Mouse (Mus musculus) kidney, adult 2 months (tissue): ENCODE measurements around the gene Diaph2. TPM values are rescaled to one million over a fixed set of nuclear protein-coding genes. Genes with fewer than 3 reads are reported as not detected.

Experiments
- DNase-seq: peaks from one replicate; pipeline ENCODE4 v3.0.0; 2021
- H3K27ac ChIP-seq: fragments of 200-500 bp; 2 replicates; pipeline ENCODE4 v1.5.1; 2012; ENCODE audit warnings: low read depth, low read length, control low read depth, inconsistent platforms; ENCODE audit not compliant: insufficient read depth
- H3K27me3 ChIP-seq: fragments of 200-500 bp; replicated peaks from 2 replicates; pipeline ENCODE4 v1.6.1; 2012; ENCODE audit warnings: mild to moderate bottlenecking, moderate library complexity, low read length, inconsistent platforms; ENCODE audit not compliant: control insufficient read depth, insufficient read depth
- H3K36me3 ChIP-seq: fragments of 200-500 bp; 2 replicates; pipeline ENCODE4 v1.6.1; 2012; ENCODE audit warnings: mild to moderate bottlenecking, moderate library complexity, low read length, inconsistent platforms; ENCODE audit not compliant: control insufficient read depth, insufficient read depth
- H3K4me1 ChIP-seq: fragments of 200-500 bp; 2 replicates; pipeline ENCODE4 v1.6.1; 2011; ENCODE audit warnings: low read length; ENCODE audit not compliant: control insufficient read depth, insufficient read depth
- H3K4me3 ChIP-seq: fragments of 200-500 bp; 2 replicates; pipeline ENCODE4 v1.5.1; 2011; ENCODE audit warnings: mild to moderate bottlenecking, low read depth, low read length, control low read depth; ENCODE audit not compliant: insufficient read depth
- CTCF ChIP-seq: fragments of 200-500 bp; conservative IDR thresholded peaks from 2 replicates; pipeline ENCODE4 v1.5.1; 2011; ENCODE audit warnings: low read depth, mild to moderate bottlenecking, control low read depth, low read length, moderate library complexity, mixed read lengths; ENCODE audit not compliant: insufficient read depth, insufficient read length
- POLR2A ChIP-seq: fragments of 200-500 bp; IDR thresholded peaks from one replicate; pipeline ENCODE4 v1.6.1; 2011; ENCODE audit warnings: low read depth, low read length, control low read depth
- WGBS: fragments of 180-500 bp; shearing (Covaris S2); methylation state at CpG from one replicate; pipeline ENCODE4 v1.1.7; 2018; 5-methylcytosine and 5-hydroxymethylcytosine counted together
- polyA plus RNA-seq: library from polyadenylated mRNA; depleted of rRNA; stranded (reverse); fragments of >200 nt; gene quantifications from 2 replicates; pipeline ENCODE4 v1.2.3, GENCODE M21; 2012

The Diaph2 gene
- polyA plus RNA-seq, 1 experiment: 4.4 TPM

GRCm38 (mm10) chrX:130503465-130503860, 753.9 kb downstream of the Diaph2 start:
- no peak for DNase-seq
- 52% methylated on average over 3 of the region's 3 CpGs for WGBS

GRCm38 (mm10) chrX:130505626-130506025, 756.1 kb downstream of the Diaph2 start:
- H3K36me3 ChIP-seq: no peaks in the 10 kb centered on the region
- TF ChIP-seq POLR2A: no peak
- TF ChIP-seq CTCF: no peak
- H3K4me3 ChIP-seq: no peak overlapping the region
- no peaks in the 10 kb centered on the region for H3K4me1 ChIP-seq
- DNase-seq: no peak
- H3K27me3 ChIP-seq: no peaks in the 10 kb centered on the region
- H3K27ac ChIP-seq: no peak overlapping the region
- 27% methylated on average over 5 of the region's 5 CpGs for WGBS

More at GRCm38 (mm10) chrX:130503465-130503860, 753.9 kb downstream of the Diaph2 start:
- H3K4me3 ChIP-seq: no peak overlapping the region
- no peaks in the 10 kb centered on the region for H3K4me1 ChIP-seq
- H3K27ac ChIP-seq: no peak overlapping the region
- no peaks in the 10 kb centered on the region for H3K27me3 ChIP-seq
- no peak for TF ChIP-seq POLR2A
- TF ChIP-seq CTCF: no peak
- no peaks in the 10 kb centered on the region for H3K36me3 ChIP-seq
